Mouse (Mus musculus) cortical plate, adult 2 months (tissue): Measurements from ENCODE around the gene Col15a1.

ENCODE experiments used
- CTCF ChIP-seq: fragments of 200-500 bp; IDR thresholded peaks from 2 replicates; pipeline ENCODE4 v1.5.1; 2011; ENCODE audit warnings: mild to moderate bottlenecking, control low read depth, low read length; ENCODE audit not compliant: insufficient read depth; ENCODE audit errors: extremely low read depth
- POLR2A ChIP-seq: fragments of 200-500 bp; IDR thresholded peaks from 2 replicates; pipeline ENCODE4 v1.6.1; 2011; ENCODE audit warnings: mild to moderate bottlenecking, low read length, control low read depth; ENCODE audit not compliant: insufficient read depth; ENCODE audit errors: extremely low read depth

DNA sequence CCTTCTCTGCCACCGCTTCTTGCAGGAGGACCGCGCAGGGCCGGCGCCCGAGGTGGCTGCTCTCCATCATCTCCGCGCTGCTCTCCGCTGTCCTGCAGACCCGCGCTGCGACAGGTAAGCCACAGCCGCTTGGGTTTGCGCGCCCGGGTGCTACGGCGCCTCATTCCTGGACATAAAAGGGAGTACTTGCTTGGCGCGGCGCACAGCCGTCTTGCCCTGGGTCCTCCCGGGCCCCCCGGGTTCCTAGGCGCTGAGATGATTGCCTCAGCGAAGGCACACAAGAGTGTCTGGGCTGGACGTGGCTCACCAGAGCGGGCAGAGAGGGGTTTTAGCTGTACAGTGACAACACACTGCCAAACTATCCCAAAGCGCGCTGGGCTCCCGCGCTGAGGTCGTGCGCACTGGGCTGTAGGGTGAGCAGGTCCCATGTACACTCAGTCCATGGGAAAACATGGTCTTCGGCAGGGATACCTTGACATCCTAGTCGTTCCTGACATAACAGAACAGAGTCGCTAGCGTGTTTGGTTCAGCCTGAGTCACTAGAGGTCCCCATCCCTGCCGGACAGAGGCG, 545 bp downstream of the Col15a1 start:
- TF ChIP-seq CTCF (no peak), POLR2A (no peak)
